Mouse (Mus musculus) forebrain, embryonic 11.5 days (tissue): ENCODE data around the gene Rufy3. TPM values are rescaled to one million over a fixed set of nuclear protein-coding genes. Genes with fewer than 3 reads are reported as not detected.

ENCODE experiments used
- ATAC-seq: fragments of 200-750 bp; cut with Nextera tagmentation; replicated peaks from 2 replicates; pipeline ENCODE4 v1.8.0; 2017; ENCODE audit warnings: moderate TSS enrichment; ENCODE audit not compliant: low FRiP score
- DNase-seq: peaks from one replicate; pipeline ENCODE4 v3.0.0-alpha.2; 2017; ENCODE audit warnings: low spot score
- H3K27ac ChIP-seq: fragments of 300-500 bp; sonication (generic); 2 replicates; pipeline ENCODE4 v1.5.1; 2014; ENCODE audit warnings: low read depth, low read length
- H3K27me3 ChIP-seq: fragments of 300-500 bp; sonication (generic); 2 replicates; pipeline ENCODE4 v1.6.1; 2014; ENCODE audit warnings: mild to moderate bottlenecking, low read length, mixed read lengths; ENCODE audit not compliant: control insufficient read depth, insufficient read depth
- H3K36me3 ChIP-seq: fragments of 300-500 bp; sonication (generic); 2 replicates; pipeline ENCODE4 v1.6.1; 2014; ENCODE audit warnings: mild to moderate bottlenecking, low read length, moderate library complexity, mixed read lengths; ENCODE audit not compliant: control insufficient read depth, insufficient read depth
- H3K4me1 ChIP-seq: fragments of 300-500 bp; sonication (generic); replicated peaks from 2 replicates; pipeline ENCODE4 v1.6.1; 2014; ENCODE audit warnings: low read length, mixed read lengths; ENCODE audit not compliant: control insufficient read depth, insufficient read depth
- H3K4me2 ChIP-seq: fragments of 300-500 bp; sonication (generic); 2 replicates; pipeline ENCODE4 v1.6.1; 2014; ENCODE audit warnings: low read depth, mild to moderate bottlenecking, low read length, moderate library complexity, mixed read lengths; ENCODE audit not compliant: severe bottlenecking
- H3K4me3 ChIP-seq: fragments of 300-500 bp; sonication (generic); 2 replicates; pipeline ENCODE4 v1.5.1; 2014; ENCODE audit warnings: low read depth, low read length
- H3K9ac ChIP-seq: fragments of 300-500 bp; sonication (generic); 2 replicates; pipeline ENCODE4 v1.6.1; 2014; ENCODE audit warnings: low read length
- H3K9me3 ChIP-seq: fragments of 300-500 bp; sonication (generic); 2 replicates; pipeline ENCODE4 v1.6.1; 2016; ENCODE audit warnings: low read length, mixed read lengths; ENCODE audit not compliant: control insufficient read depth
- WGBS: fragments of 180-500 bp; shearing (Covaris S2); extraction: QIAGEN DNeasy Blood & Tissue Kit; methylation state at CpG from one replicate; pipeline ENCODE4 v1.1.7; 2014; 5-methylcytosine and 5-hydroxymethylcytosine counted together
- polyA plus RNA-seq: library from polyadenylated mRNA; unstranded; fragments of >200 nt; fragmentation: Nextera tagmentation; extraction: Ambion mirVana; gene quantifications from 2 replicates; pipeline ENCODE4 v1.2.1, GENCODE M21; 2014

Rufy3 gene
- polyA plus RNA-seq, 1 experiment from 2014 or later = 96.9 TPM

DNA sequence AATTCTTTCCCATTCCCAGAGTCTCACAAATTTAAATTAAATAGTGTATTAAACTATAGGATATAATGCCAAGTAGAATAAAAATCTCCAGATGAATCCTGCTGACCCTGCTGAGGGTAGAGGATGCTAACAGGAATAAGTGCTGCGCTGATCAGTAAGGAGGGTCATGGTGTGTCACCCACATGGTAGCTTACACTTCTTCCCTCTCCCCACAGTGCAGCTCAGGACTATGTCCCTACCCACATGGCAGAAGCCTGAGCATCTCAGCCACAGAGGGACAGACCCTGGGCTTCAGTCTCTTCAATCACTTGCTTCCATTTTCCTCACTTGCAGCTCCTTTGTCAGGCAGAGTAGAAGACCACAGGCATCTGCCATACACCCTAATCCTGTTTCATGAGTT, 93.0 kb downstream of the Rufy3 start:
- H3K36me3 ChIP-seq = peaks cover 14% of the 10 kb centered on the region
- ATAC-seq (no peak), DNase-seq (no peak)
- no peak overlapping the region for H3K4me2 ChIP-seq
- H3K4me3 ChIP-seq = no peak overlapping the region
- no peaks in the 10 kb centered on the region for H3K27me3 ChIP-seq
- no peak overlapping the region for H3K9ac ChIP-seq
- H3K27ac ChIP-seq = no peak overlapping the region
- 96% methylated on average over 1 of the region's 1 CpGs for WGBS
- no peaks in the 10 kb centered on the region for H3K9me3 ChIP-seq
- H3K4me1 ChIP-seq = no peaks in the 10 kb centered on the region

DNA sequence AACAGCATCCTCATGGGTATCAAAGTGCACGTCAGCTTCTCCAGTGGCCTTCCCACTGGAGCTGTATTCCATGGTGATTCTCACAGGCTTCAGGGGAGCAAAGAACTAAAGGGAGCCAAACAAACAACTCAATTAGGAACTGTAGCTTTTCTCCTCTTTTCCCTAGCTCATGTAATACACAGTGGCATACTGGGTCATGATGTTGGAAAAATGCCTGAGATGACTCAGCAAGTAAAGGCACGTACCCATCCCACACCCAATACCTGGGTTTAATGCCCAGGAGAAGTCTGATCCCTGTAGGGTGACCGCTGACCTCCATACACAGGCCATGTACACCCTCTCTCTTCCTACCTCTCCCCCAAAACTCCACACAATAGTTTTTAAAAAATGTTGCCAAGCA, 98.3 kb downstream of the Rufy3 start:
- 94% methylated on average over 3 of the region's 3 CpGs for WGBS
- H3K9ac ChIP-seq = no peak overlapping the region
- no peaks in the 10 kb centered on the region for H3K27me3 ChIP-seq
- no peaks in the 10 kb centered on the region for H3K9me3 ChIP-seq
- no peaks in the 10 kb centered on the region for H3K4me1 ChIP-seq
- no peak overlapping the region for H3K4me3 ChIP-seq
- no peak overlapping the region for H3K27ac ChIP-seq
- no peak for ATAC-seq
- no peak for DNase-seq
- peaks cover 15% of the 10 kb centered on the region for H3K36me3 ChIP-seq
- no peak overlapping the region for H3K4me2 ChIP-seq

DNA sequence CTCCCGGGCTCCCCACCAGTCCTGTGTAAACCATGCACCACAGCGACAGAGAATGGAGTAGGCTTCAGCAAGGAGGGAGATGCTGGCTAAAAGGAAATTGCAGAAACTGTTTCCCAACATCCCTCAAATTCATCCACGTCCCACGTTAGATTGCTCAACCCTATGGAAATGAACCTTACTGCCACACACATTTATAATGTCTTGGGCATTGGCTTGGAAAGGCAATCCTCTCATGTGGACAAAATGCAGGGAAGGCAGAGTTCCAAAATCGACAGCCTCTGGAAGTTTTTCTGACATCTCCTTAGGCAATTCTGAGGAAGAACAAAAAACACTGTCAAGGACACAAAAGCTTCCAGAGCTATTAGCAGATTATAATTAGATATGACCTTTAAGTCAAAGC, 99.0 kb downstream of the Rufy3 start:
- ATAC-seq (no peak), DNase-seq (no peak)
- no peaks in the 10 kb centered on the region for H3K9me3 ChIP-seq
- no peak overlapping the region for H3K4me2 ChIP-seq
- H3K27ac ChIP-seq = no peak overlapping the region
- no peaks in the 10 kb centered on the region for H3K27me3 ChIP-seq
- H3K4me1 ChIP-seq = no peaks in the 10 kb centered on the region
- H3K4me3 ChIP-seq = no peak overlapping the region
- WGBS = 94% methylated on average over 5 of the region's 5 CpGs
- peaks cover 12% of the 10 kb centered on the region for H3K36me3 ChIP-seq
- no peak overlapping the region for H3K9ac ChIP-seq

DNA sequence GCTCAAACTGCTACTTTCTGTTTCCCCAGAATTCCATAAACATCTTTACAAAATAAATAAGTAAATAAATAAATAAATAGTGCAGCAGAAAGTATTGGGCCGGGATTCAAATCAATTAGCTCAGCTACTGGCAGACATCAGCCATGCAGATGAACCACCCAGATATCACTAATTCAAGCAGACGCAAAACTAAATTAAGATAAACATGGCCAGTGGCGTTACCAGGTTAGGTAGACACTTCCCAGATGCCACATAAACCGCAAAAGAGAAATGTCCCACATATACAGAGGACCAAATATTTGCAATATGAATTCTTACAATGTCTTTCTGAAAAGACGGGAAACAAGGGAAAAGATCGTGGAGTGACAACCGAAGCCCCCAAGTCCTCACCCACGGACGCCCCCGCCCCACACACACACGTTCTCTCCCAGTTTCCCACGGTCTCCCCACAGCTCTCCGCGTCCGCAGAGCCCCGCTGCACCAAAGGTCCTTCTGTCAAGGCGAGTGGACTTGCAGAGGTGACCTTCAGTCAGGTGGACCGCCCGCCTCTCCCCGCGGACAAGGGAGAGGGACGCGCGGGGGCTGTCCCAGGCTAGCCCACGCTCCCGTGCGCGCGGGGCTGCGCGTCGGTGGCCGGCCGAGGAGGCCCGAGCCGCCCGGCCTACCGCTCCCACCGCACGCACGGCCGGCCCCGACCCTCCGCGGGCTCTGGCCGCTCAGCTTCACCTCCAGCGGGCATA, 110.0 kb downstream of the Rufy3 start:
- Histone ChIP-seq H3K9ac (peak overlapping the region; percentile 98), H3K27ac (peak overlapping the region; percentile 95), H3K4me2 (peak overlapping the region; percentile 67), H3K4me3 (peak overlapping the region; percentile 95), H3K36me3 (peaks cover 2% of the 10 kb centered on the region; the same call in 1 of the 2 replicates), H3K9me3 (no peaks in the 10 kb centered on the region), H3K4me1 (peaks cover 8% of the 10 kb centered on the region; the same call in 1 of the 2 replicates), H3K27me3 (no peaks in the 10 kb centered on the region)
- 1% methylated on average over 46 of the region's 47 CpGs for WGBS
- ATAC-seq (peak; percentile 52), DNase-seq (no peak)

DNA sequence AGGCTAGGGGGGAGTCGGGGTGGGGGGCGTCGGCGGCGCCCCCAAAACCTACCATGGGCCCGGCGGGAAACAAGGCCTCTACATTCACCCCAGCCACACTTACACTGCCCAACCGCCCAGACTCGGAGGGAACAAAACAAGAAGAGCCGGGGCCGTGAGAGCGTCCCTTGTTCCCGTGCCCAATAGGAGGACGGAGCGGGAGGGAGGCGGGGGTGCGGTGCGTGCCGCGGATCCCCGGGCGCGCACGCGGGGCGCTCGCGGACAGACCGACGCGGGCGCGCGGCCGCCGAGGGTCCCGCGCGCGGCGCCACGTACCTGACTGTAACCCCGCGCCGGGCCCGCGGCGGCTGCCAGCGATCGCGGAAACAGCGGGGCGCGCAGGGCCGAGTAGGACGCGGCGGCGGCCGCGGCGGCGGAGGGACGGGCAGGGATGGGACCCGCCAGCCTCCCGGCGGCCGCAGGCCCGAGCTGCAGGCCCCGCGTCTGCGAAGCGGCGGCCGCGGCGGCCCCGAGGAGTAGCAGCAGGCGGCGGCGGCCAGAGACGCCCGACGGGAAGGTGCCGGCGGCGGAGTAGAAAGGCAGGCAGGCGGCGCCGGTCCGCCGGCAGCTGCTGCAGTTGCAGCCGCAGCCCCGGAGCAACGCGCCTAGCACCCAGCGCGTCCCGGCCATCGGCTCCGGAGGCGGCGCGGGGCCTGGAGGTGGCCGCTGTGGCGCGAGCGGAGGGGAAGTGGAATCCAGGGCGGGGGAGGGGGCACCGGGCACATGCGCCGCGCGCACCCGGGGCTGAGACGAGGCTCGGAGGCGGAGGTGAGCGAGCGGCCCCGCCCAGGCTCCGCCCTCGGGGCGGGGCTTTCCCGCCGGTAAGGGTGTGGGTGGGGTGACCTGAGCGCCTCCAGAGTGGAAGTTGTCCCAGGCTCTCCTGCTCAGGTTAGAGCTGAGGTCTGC, 110.9 kb downstream of the Rufy3 start, which contains the start of gene Grsf1:
Gene Grsf1, minus strand, starts transcription at position 729 of the 945 bp plus-strand sequence.
- DNase-seq (peak; percentile 96), ATAC-seq (peak; percentile 92)
- Histone ChIP-seq H3K9me3 (no peaks in the 10 kb centered on the region), H3K9ac (peak within 1 kb of the TSS; percentile 98), H3K27ac (peak within 1 kb of the TSS; percentile 95), H3K4me2 (peak within 1 kb of the TSS; percentile 67), H3K4me3 (peak within 1 kb of the TSS; percentile 95), H3K4me1 (peaks cover 8% of the 10 kb centered on the region; the same call in 1 of the 2 replicates), H3K27me3 (no peaks in the 10 kb centered on the region), H3K36me3 (no peaks in the 10 kb centered on the region; the same call in 1 of the 2 replicates)
- under 1% methylated on average over 63 of the region's 127 CpGs for WGBS

DNA sequence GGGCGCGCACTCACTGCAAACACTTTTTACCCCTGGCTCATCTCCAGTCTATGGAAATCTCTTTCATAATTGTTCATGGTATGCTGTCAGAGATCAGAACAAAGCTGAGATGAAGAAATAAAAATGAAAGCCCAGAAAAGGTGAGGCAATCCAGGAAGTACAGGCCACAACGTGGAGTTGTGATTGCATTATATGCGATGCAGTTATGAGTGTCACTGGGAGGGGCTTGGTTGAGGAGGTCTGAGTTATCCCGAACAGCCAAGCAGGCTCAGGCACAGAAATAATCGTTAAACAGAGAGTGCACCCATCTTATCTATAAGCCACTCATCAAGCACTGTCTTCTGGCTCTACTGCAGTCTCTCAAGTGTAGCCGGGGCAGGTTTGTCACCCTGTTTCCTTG, 114.1 kb downstream of the Rufy3 start:
- no peaks in the 10 kb centered on the region for H3K36me3 ChIP-seq
- no peak overlapping the region for H3K4me3 ChIP-seq
- H3K27ac ChIP-seq = no peak overlapping the region
- 64% methylated on average over 7 of the region's 7 CpGs for whole genome bisulfite sequencing
- no peaks in the 10 kb centered on the region for H3K27me3 ChIP-seq
- peaks cover 3% of the 10 kb centered on the region; the same call in 1 of the 2 replicates for H3K4me1 ChIP-seq
- DNase-seq (no peak), ATAC-seq (no peak)
- no peak overlapping the region for H3K4me2 ChIP-seq
- no peak overlapping the region for H3K9ac ChIP-seq
- H3K9me3 ChIP-seq = no peaks in the 10 kb centered on the region

DNA sequence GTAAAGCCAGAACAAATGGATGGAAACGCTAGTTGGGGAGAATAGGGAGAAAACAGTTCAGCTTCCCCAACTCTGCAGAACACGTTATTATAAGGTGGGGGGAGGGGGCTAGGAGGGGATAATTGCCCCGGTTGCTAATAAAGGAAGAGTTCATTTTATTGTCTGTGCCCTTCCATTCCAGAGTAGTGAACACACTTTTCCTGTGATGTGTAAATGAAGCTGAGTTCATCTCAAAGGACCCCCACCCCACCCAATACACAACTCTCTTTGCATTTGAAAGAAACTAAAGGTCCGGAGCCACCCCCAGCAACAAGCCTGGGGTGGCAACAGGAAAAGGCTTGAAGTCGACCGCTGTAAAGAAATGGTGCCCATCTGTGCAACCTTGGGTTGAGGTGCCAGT, 114.5 kb downstream of the Rufy3 start:
- Histone ChIP-seq H3K36me3 (no peaks in the 10 kb centered on the region), H3K9ac (no peak overlapping the region), H3K4me2 (no peak overlapping the region), H3K4me3 (no peak overlapping the region), H3K27ac (no peak overlapping the region), H3K27me3 (no peaks in the 10 kb centered on the region), H3K9me3 (no peaks in the 10 kb centered on the region), H3K4me1 (peaks cover 2% of the 10 kb centered on the region; the same call in 1 of the 2 replicates)
- DNase-seq (no peak), ATAC-seq (no peak)
- 22% methylated on average over 6 of the region's 6 CpGs for WGBS

GRCm38 (mm10) chr5:88680567-88680966, 115.7 kb downstream of the Rufy3 start:
- Histone ChIP-seq H3K4me1 (peaks cover 2% of the 10 kb centered on the region; the same call in 1 of the 2 replicates), H3K36me3 (no peaks in the 10 kb centered on the region), H3K9ac (no peak overlapping the region), H3K27me3 (no peaks in the 10 kb centered on the region), H3K4me3 (no peak overlapping the region), H3K9me3 (no peaks in the 10 kb centered on the region), H3K27ac (no peak overlapping the region), H3K4me2 (no peak overlapping the region)
- DNase-seq (no peak), ATAC-seq (no peak)
- WGBS = 92% methylated on average over 6 of the region's 6 CpGs
